Mouse (Mus musculus) hindbrain, embryonic 11.5 days (tissue): Measurements from ENCODE around the gene H2-T3. TPM values are rescaled to one million over a fixed set of nuclear protein-coding genes. Genes with fewer than 3 reads are reported as not detected.
"Not testable (repeated sequence)": the region's sequence is repeated elsewhere in the genome, so short reads cannot be mapped to it uniquely, and the experiment has no call there.

ENCODE experiments used
- ATAC-seq: fragments of 200-750 bp; cut with Nextera tagmentation; 2 replicates; pipeline ENCODE4 v1.8.0; 2017; ENCODE audit warnings: mild to moderate bottlenecking, moderate TSS enrichment, moderate library complexity; ENCODE audit not compliant: low FRiP score
- DNase-seq: peaks from one replicate; pipeline ENCODE4 v3.0.0-alpha.2; 2015; ENCODE audit warnings: low spot score
- H3K27ac ChIP-seq: fragments of 300-500 bp; sonication (generic); 2 replicates; pipeline ENCODE4 v1.5.1; 2014; ENCODE audit warnings: mild to moderate bottlenecking, low read depth, low read length
- H3K27me3 ChIP-seq: fragments of 300-500 bp; sonication (generic); 2 replicates; pipeline ENCODE4 v1.6.1; 2014; ENCODE audit warnings: mild to moderate bottlenecking, low read length, moderate library complexity, mixed read lengths; ENCODE audit not compliant: control insufficient read depth, insufficient read depth
- H3K36me3 ChIP-seq: fragments of 300-500 bp; sonication (generic); 2 replicates; pipeline ENCODE4 v1.6.1; 2014; ENCODE audit warnings: mild to moderate bottlenecking, low read length, moderate library complexity, mixed read lengths; ENCODE audit not compliant: control insufficient read depth, insufficient read depth
- H3K4me1 ChIP-seq: fragments of 300-500 bp; sonication (generic); replicated peaks from 2 replicates; pipeline ENCODE4 v1.6.1; 2014; ENCODE audit warnings: low read length, mixed read lengths; ENCODE audit not compliant: control insufficient read depth, insufficient read depth
- H3K4me2 ChIP-seq: fragments of 300-500 bp; sonication (generic); replicated peaks from 2 replicates; pipeline ENCODE4 v1.6.1; 2014; ENCODE audit warnings: mild to moderate bottlenecking, low read depth, low read length
- H3K4me3 ChIP-seq: fragments of 300-500 bp; sonication (generic); 2 replicates; pipeline ENCODE4 v1.5.1; 2014; ENCODE audit warnings: low read depth, low read length
- H3K9ac ChIP-seq: fragments of 300-500 bp; sonication (generic); 2 replicates; pipeline ENCODE4 v1.6.1; 2014; ENCODE audit warnings: low read depth, low read length
- H3K9me3 ChIP-seq: fragments of 300-500 bp; sonication (generic); 2 replicates; pipeline ENCODE4 v1.6.1; 2016; ENCODE audit warnings: low read length; ENCODE audit not compliant: control insufficient read depth
- WGBS: fragments of 180-500 bp; shearing (Covaris S2); extraction: QIAGEN DNeasy Blood & Tissue Kit; methylation state at CpG from one replicate; pipeline ENCODE4 v1.1.7; 2014; 5-methylcytosine and 5-hydroxymethylcytosine counted together
- polyA plus RNA-seq: library from polyadenylated mRNA; unstranded; fragments of >200 nt; fragmentation: Nextera tagmentation; extraction: Ambion mirVana; gene quantifications from 2 replicates; pipeline ENCODE4 v1.2.1, GENCODE M21; 2014

The H2-T3 gene
- polyA plus RNA-seq, 1 experiment from 2014 or later = not detected

GRCm38 (mm10) chr17:36169094-36169493 lies 21.0 kb downstream of the H2-T3 start:
- H3K4me1 ChIP-seq, H3K4me2 ChIP-seq, H3K9me3 ChIP-seq, ATAC-seq, H3K4me3 ChIP-seq, DNase-seq, H3K9ac ChIP-seq, H3K27ac ChIP-seq, H3K36me3 ChIP-seq: not testable (repeated sequence)
- peaks cover 49% of the 10 kb centered on the region for H3K27me3 ChIP-seq
- no CpG with 5 or more reads among the region's 1 CpGs for WGBS

DNA sequence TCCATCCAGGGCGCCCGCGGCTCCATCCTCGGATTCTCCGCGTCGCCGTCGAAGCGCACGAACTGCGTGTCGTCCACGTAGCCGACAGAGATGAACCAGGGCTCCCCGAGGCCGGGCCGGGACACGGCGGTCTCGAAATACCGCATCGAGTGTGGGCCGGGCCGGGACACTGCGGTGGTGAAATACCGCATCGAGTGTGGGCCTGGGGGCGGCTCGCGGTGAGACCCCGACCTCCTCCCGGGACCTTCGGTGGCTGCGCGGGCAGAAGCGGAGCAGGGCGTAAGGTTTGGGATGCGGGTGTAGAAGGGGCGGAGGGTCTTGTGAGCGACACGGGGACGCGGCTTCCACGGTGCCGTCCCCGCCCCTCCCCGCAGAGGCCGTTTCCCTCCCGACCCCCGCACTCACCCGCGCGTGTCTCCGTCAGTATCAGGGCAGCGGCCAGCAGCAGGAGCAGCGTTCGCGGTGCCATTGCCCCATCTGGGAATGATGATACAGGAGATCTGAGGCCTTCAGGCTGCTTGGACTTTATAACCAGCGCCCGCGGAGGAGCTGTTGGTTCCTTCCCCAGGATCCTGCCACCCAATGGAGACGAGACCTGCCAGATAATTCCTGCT lies 21.9 kb downstream of the H2-T3 start, which contains the start of gene Gm8909:
Gene Gm8909 (minus strand): TSS at position 499 of the 614 bp plus-strand sequence.
- peaks cover 57% of the 10 kb centered on the region for H3K27me3 ChIP-seq

GRCm38 (mm10) chr17:36167306-36168038 lies 22.6 kb downstream of the H2-T3 start:
- no peak for DNase-seq
- no peak overlapping the region for H3K27ac ChIP-seq
- H3K27me3 ChIP-seq = peaks cover 62% of the 10 kb centered on the region
- H3K4me2 ChIP-seq = peak overlapping the region; percentile 28; the same call in 1 of the 2 replicates
- H3K4me3 ChIP-seq = peak overlapping the region; percentile 18
- no peaks in the 10 kb centered on the region for H3K9me3 ChIP-seq
- H3K9ac ChIP-seq = no peak overlapping the region
- 2% methylated on average over 43 of the region's 51 CpGs for WGBS
- H3K36me3 ChIP-seq = no peaks in the 10 kb centered on the region
- H3K4me1 ChIP-seq = no peaks in the 10 kb centered on the region
- ATAC-seq = no peak

More for the DNA sequence above, 21.9 kb downstream of the H2-T3 start, which contains the start of gene Gm8909:
- DNase-seq (no peak), ATAC-seq (no peak)
- H3K36me3 ChIP-seq = no peaks in the 10 kb centered on the region
- peak within 1 kb of the TSS; percentile 28; the same call in 1 of the 2 replicates for H3K4me2 ChIP-seq
- H3K4me1 ChIP-seq = no peaks in the 10 kb centered on the region
- H3K4me3 ChIP-seq = peak within 1 kb of the TSS; percentile 18
- H3K9ac ChIP-seq = no peak within 1 kb of the TSS
- 2% methylated on average over 61 of the region's 63 CpGs for WGBS
- no peak within 1 kb of the TSS for H3K27ac ChIP-seq
- no peaks in the 10 kb centered on the region for H3K9me3 ChIP-seq

DNA sequence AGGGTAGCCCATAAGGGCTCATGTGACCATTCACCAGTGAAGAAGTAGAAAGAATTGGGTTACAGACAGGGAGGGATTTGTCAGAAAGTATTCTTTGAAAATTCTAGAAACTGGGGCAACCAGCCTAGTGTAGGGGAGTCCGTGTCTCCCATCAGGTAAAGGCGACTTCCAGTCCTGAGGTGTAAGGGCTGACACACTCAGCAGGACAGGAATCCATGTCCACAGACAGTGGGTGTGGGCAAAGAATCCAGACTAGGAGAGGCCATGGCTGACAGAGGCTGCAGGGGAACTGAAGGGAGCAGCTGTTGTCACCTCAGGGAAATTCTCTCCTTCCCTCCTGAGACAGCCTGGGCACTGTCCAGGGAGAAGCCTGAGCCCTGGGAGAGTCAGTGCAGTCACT lies 23.2 kb downstream of the H2-T3 start:
- 14% methylated on average over 2 of the region's 2 CpGs for WGBS
- not testable (repeated sequence) for ATAC-seq, H3K9ac ChIP-seq

GRCm38 (mm10) chr17:36161129-36162051 lies 28.7 kb downstream of the H2-T3 start:
- ATAC-seq = no peak
- no peak for DNase-seq
- H3K9ac ChIP-seq = no peak overlapping the region
- H3K4me2 ChIP-seq = peak overlapping the region; percentile 21; the same call in 1 of the 2 replicates
- no peak overlapping the region for H3K27ac ChIP-seq
- 2% methylated on average over 53 of the region's 56 CpGs for WGBS
- H3K4me1 ChIP-seq = no peaks in the 10 kb centered on the region
- no peak overlapping the region for H3K4me3 ChIP-seq
- no peaks in the 10 kb centered on the region for H3K9me3 ChIP-seq
- H3K27me3 ChIP-seq = peaks cover 67% of the 10 kb centered on the region
- H3K36me3 ChIP-seq = no peaks in the 10 kb centered on the region

More for the DNA sequence above, 23.2 kb downstream of the H2-T3 start:
- H3K4me1 ChIP-seq, H3K36me3 ChIP-seq, H3K4me3 ChIP-seq, H3K27ac ChIP-seq, H3K9me3 ChIP-seq, H3K4me2 ChIP-seq, DNase-seq: not testable (repeated sequence)
- H3K27me3 ChIP-seq = peaks cover 67% of the 10 kb centered on the region

- H3K9me3 ChIP-seq, H3K4me3 ChIP-seq, H3K4me1 ChIP-seq, H3K9ac ChIP-seq, H3K27ac ChIP-seq, DNase-seq, H3K36me3 ChIP-seq, ATAC-seq: not testable (repeated sequence)
- Histone ChIP-seq H3K27me3 (peaks cover 47% of the 10 kb centered on the region), H3K4me2 (0 out of 2 replicates have a peak overlapping the region, but pooled peaks have one; percentile 38)
- 18% methylated on average over 11 of the region's 11 CpGs for WGBS
These were observed 31.8 kb downstream of the H2-T3 start for GRCm38 (mm10) chr17:36158264-36158663.

DNA sequence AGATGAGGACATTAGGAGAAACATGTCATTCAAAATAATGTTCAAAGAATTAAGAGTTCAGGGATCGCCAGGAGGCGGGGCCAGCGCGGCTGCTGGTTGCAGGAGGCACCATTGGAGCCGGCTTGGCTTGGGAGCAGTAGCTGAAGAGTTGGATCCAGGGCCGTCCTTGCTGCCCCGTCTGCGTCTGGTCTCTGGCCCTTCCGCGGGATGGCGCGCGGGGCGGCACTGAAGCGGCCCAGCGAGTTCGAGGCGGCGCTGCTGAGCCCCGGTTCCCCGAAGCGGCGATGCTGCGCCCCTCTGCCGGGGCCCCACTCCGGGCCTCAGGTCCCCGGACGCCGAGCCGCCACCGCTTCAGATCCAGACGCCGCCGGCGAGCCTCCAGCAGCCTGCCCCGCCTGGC lies 32.3 kb downstream of the H2-T3 start:
- peaks cover 44% of the 10 kb centered on the region for H3K27me3 ChIP-seq
- H3K4me2 ChIP-seq = peak overlapping the region; percentile 38
- not testable (repeated sequence) for DNase-seq, H3K4me1 ChIP-seq, H3K9ac ChIP-seq, H3K27ac ChIP-seq, H3K9me3 ChIP-seq, ATAC-seq, H3K36me3 ChIP-seq
- under 1% methylated on average over 31 of the region's 36 CpGs for WGBS
- H3K4me3 ChIP-seq = 0 out of 2 replicates have a peak overlapping the region, but pooled peaks have one; percentile 19
